Mouse (Mus musculus) spleen, postnatal 10 days (tissue): Measurements from ENCODE around the gene Ostf1.
"Not testable (repeated sequence)": the region's sequence is repeated elsewhere in the genome, so short reads cannot be mapped to it uniquely, and the experiment has no call there.

Experiments used
- DNase-seq, 2 experiments: peaks; one replicate each; pipeline ENCODE4 v3.0.0; 2021 to 2022; ENCODE audit warnings: low spot score in 2 of 2

Gene Ostf1

GRCm38 (mm10) chr19:18598265-18598926 is 33.2 kb downstream of the Ostf1 start:
- no peak for DNase-seq

GRCm38 (mm10) chr19:18597772-18598171 is 33.9 kb downstream of the Ostf1 start:
- DNase-seq, result no peak

DNA sequence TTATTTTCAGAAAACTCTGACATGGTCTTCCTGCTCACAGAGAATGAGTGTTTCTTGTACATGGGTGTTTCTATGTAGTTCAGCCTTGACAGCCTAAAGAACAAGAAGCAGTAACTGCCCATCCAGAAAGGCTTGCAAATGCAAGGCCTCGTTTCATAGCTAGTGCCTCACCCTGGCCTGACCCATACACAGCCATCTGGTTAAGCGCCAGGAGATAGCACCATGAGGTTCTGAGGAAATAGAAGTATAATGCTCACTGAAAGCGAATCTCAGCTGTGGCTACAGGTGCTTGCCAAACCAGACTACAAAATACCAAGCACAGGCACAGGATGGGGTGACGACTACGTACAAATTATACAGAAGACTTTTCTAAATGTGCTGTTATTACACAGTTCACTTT is 34.7 kb downstream of the Ostf1 start:
- no peak for DNase-seq

GRCm38 (mm10) chr19:18593722-18594121 is 37.9 kb downstream of the Ostf1 start:
- DNase-seq, result no peak

GRCm38 (mm10) chr19:18592919-18593318 is 38.7 kb downstream of the Ostf1 start:
- no peak for DNase-seq

DNA sequence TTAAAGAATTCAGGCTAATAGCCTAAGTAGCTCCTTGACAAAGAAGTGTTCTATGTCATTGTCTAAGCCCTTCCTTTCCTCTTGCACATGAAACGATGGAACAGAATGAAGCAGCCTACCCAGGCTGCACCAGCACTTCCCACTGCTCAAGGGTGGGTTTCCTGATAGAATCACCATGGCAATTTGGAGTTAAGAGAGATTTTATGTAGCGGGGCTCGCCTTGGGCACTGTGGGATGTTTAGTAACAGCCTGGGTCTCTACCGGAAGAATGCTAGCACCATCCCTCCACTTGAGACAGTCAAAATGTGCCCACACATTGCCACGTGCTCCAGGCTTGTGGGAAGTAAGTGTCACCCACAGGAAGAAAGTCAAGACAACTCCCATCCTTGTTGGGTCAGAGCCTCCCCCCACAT is 40.7 kb downstream of the Ostf1 start:
- no peak for DNase-seq

- DNase-seq, result no peak
Measured at GRCm38 (mm10) chr19:18590234-18590633, 41.4 kb downstream of the Ostf1 start.

GRCm38 (mm10) chr19:18589276-18589675 is 42.3 kb downstream of the Ostf1 start:
- DNase-seq, result no peak

DNA sequence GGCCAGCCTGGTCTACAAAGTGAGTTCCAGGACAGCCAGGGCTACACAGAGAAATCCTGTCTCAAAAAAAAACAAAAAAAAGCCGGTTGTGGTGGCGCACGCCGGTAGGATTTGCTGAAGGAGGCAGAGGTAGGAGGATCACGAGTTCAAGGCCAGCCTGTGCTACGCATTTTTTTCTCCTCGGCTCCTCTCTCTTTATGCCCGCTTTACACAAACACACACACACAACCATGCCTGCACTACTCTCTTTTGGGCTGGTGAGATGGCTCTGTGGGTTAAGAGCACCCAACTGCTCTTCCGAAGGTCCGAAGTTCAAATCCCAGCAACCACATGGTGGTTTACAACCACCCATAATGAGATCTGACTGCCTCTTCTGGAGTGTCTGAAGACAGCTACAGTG is 42.8 kb downstream of the Ostf1 start:
- not testable (repeated sequence) for DNase-seq

DNA sequence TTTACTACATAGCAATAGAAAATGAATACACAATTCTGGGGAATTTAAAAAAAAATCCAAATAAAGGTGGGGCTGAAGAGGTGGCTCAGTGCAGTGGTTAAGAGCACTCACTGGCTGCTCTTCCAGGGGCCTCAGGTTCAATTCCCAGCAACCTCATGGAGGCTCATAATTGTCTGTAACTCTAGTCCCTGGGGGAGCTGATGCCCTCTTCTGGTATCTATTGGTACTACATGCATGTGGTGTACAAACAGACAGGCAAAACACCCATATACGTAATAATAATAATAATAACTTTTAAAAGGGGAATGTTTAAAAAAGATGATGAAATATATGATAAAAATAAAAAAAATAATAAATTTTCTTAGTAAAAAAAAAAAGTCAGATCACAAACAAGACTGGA is 43.4 kb downstream of the Ostf1 start:
- DNase-seq, result peak in 1 of 2 experiments; percentile 41

- DNase-seq, result no peak
Measured at GRCm38 (mm10) chr19:18587118-18587517, 44.5 kb downstream of the Ostf1 start.

DNA sequence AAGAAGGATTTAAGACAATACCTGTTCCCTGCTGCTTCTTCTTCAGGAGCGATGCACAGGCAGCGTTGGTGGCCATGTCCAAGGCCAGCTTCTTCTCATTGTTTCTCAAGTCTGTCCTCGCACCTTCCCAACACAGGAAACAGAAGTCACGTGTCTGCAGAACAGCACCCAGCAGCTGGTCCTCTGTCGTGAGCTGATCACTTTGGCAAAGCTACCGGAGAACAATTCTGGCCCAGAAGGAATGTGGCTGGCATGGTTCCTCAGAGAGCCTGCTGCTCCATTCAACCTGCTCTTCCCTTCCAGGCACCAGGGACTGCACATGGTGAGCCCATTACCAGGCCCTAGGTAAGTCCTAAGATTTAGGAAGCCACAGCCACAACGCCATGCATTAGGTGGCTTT is 47.0 kb downstream of the Ostf1 start:
- no peak for DNase-seq

DNA sequence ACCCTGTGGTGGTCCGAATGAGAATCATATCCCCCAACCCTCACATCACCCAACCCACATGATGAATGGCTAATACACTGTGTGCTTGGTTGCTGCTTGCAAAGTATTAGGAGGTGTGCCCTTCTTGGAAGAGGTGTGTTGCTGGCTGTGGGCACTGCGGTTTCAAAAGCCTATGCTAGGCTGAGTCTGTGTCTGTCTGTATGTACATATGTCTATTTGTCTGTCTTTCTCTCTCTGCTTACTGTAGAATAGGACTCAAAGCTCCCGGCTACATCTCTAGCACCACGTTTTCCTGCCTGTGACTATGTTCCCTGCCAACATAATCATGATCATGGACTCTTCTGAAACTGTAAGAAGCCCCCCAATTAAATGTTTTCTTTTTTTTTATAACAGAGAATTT is 47.9 kb downstream of the Ostf1 start:
- no peak for DNase-seq

DNA sequence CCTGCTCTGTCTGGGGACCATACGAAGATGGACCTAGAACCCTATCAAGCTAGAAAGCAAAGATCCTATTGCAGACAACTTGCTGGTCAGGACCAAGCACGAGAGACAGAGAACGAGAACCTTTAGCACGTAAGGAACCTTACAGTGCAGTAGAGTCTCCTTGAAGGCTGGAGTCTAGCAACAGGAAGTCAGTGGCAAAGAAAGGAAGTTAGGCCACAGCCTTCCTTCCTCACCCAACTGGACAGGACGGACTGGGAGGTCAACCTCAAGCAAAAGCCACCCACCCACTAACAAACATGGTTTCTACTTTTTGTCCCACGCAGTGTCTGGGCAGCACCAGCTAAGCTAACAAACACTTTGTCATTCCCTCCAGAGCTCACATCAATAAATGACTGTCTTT is 48.7 kb downstream of the Ostf1 start:
- DNase-seq, result no peak

DNA sequence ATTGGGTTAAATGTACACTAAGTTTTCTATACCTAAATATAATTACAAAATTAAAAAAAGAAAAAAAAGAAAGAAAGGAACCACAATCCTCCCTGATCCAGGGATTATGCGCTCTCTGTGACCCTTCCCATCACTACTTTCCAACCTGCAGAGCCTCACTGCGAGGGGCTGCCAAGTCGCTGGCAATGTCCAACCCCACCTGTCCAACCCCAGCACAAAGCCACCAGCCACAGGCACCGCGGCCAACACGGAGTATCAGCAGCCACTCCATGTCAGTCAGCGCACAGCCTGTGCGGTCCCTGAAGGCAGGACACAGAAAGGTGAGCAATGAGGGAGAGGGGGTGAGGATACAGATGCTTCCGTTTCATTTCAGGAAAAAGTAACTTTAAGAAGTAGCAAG is 49.4 kb downstream of the Ostf1 start:
- DNase-seq, result no peak

DNA sequence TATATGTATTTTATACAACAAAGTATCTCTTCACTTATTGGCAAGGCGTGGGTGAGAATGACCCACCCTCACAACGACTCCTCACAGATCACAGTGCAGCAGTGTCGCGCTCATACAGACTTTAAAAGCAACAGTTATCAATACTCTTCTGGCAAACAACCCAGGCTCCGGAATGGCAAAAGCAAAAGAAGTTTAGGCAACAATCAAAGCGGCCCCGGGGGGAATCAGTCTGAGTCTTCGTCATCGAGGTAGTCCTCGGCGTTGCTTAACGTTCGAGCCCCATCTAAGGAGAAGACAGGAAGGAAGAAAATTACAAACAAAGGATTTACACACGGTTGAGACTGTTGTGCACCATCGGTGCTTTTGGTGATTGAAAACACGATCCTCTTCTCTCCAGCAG is 50.6 kb downstream of the Ostf1 start:
- no peak for DNase-seq

DNA sequence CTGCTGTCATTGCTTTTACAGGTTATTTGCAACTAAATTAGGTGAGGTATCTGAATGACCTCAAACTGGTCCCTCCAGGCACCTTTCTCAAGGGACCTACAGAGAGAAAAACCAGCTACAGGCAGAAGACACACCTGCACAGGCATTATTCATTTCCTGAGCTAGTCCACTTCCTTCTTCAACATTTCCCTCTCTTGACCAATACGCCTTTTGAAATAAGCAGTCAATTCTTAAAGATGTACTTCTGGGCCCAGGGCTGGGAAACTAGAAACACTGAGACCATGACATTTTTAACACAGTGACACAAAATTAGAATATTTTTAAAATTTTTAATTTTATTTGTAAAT is 52.6 kb downstream of the Ostf1 start:
- no peak for DNase-seq

GRCm38 (mm10) chr19:18578216-18579011 is 53.2 kb downstream of the Ostf1 start:
- no peak for DNase-seq

- no peak for DNase-seq
Measured at GRCm38 (mm10) chr19:18577348-18577747, 54.3 kb downstream of the Ostf1 start.

DNA sequence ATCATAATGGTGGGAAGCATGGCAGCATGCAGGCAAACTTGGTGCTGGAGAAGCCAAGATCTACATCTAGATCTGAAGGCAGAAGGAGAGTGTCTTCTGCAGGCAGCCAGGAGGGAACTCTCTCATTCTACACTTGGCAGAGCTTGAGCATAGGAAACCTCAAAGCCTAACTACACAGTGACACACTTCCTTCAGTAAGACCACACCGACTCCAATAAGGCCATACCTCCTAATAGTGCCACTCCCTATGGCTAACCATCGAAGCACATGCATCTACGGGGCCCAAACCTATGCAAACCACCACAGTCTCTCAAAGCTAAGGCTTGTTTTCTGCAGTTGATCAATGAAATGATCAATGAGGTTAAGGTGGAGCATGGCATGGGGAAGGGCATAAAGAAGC is 55.7 kb downstream of the Ostf1 start:
- no peak for DNase-seq

- no peak for DNase-seq
Measured at GRCm38 (mm10) chr19:18573907-18574306, 57.7 kb downstream of the Ostf1 start.

DNA sequence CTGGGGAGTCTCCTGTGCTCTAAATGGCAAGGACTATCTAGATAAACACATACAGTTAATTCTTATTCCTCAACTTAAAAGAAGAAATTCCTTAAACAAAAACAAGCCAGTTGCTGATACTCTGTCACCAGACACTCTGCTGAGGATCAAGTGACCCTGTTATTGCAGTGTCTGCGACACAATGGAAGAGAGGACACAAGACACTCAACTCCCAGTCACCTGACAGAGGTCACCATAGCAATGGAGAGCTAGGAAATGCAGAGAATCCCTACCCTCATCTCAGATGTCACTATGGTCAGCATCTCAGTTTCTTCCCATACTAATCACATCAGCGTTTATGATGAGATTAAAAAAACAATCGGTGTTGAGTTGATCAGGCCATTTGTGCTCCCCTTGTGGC is 58.2 kb downstream of the Ostf1 start:
- no peak for DNase-seq

GRCm38 (mm10) chr19:18569496-18569895 is 62.1 kb downstream of the Ostf1 start:
- no peak for DNase-seq
